Mouse (Mus musculus): ENCODE measurements around the gene Grap2. TPM values are rescaled to one million over a fixed set of nuclear protein-coding genes. Genes with fewer than 3 reads are reported as not detected.

Gene Grap2
- polyA plus RNA-seq, 1 experiment from 2014 or later, result 0.35 TPM

DNA sequence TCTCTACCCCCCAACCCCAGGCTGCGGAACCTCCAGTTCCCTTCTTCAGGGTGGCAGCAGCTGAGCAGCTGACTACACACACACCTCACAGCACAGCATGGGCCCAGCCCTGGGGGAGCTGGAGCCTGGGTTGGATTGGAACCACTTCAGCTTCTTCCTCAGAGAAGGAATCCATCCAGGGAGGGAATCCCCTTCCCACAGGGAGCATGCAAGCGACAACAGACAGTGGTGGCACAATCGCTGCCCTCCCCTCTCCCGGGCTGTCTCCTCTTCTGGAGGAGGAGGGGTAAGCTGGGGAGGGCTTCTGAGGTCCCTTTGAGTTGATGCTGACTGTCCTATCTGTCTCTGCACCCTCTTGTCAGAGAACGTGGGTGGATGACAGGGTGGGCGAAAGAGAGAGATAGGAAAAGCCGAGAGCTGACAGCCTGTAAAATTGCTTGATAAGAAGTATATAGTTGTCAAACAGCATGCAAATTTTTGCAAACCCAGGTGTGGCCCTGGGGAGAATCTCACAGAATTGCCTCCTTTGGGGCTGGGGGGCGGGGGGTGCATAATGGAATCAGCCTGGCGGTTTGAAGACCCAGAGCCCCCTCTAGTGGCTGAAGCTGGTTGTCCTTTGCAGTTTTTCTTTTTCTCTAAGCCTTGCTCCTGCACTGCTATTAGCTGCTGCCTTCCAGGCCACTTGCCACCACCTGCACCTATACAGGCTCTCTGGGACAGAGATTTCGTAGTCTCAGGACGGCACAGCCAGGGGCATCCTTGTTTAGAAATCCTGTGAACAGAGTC is 121.9 kb downstream of the Grap2 start:
- Histone ChIP-seq H3K4me3 (replicated peaks) (no peak overlapping the region), H3K9ac (replicated peaks) (no peak overlapping the region; the same call in 1 of the 2 replicates)

DNA sequence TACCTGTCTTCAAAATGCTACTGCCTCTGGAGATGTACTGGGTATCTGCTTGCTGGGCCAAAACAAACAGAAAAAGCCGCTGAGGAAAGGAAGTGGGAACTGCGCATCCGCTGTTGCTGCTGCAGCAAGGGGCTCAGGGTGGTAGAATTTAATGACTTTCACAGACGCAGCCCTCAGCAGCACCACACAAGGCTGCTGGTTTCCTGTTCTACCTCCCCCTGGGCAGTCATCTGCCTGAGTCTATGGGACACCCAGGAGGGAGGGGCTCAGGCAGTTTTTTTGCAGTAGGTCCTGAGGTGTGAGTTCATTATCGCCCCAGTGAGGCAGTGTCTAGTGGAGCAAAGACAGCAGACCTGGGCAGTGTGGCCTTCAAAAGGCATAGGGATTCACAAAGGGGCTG is 125.2 kb downstream of the Grap2 start:
- H3K9ac ChIP-seq (replicated peaks), result no peak overlapping the region
- H3K4me2 ChIP-seq, result no peak overlapping the region
- H3K4me1 ChIP-seq, result peaks cover 27% of the 10 kb centered on the region
- ATAC-seq (ENCODE audit: low FRiP score), result no peak
- H3K27ac ChIP-seq (replicated peaks), result 0 out of 2 replicates have a peak overlapping the region, but pooled peaks have one; percentile 28
- H3K27me3 ChIP-seq (replicated peaks), result 0 out of 2 replicates have a peak, but pooled peaks cover 2% of the 10 kb centered on the region
- H3K4me3 ChIP-seq (replicated peaks), result no peak overlapping the region
- WGBS, result 52% methylated on average over 5 of the region's 5 CpGs
- H3K9me3 ChIP-seq (replicated peaks), result no peaks in the 10 kb centered on the region
- H3K36me3 ChIP-seq, result no peaks in the 10 kb centered on the region

More for the DNA sequence above, 121.9 kb downstream of the Grap2 start:
- 24% methylated on average over 11 of the region's 11 CpGs for WGBS
- Histone ChIP-seq H3K4me1 (peaks cover 27% of the 10 kb centered on the region), H3K4me2 (peak overlapping the region; percentile 43), H3K27ac (replicated peaks) (no peak overlapping the region), H3K27me3 (replicated peaks) (0 out of 2 replicates have a peak, but pooled peaks cover 3% of the 10 kb centered on the region), H3K36me3 (no peaks in the 10 kb centered on the region), H3K9me3 (replicated peaks) (no peaks in the 10 kb centered on the region)
- peak; percentile 47; the same call in 1 of the 2 replicates for ATAC-seq (ENCODE audit: low FRiP score)

DNA sequence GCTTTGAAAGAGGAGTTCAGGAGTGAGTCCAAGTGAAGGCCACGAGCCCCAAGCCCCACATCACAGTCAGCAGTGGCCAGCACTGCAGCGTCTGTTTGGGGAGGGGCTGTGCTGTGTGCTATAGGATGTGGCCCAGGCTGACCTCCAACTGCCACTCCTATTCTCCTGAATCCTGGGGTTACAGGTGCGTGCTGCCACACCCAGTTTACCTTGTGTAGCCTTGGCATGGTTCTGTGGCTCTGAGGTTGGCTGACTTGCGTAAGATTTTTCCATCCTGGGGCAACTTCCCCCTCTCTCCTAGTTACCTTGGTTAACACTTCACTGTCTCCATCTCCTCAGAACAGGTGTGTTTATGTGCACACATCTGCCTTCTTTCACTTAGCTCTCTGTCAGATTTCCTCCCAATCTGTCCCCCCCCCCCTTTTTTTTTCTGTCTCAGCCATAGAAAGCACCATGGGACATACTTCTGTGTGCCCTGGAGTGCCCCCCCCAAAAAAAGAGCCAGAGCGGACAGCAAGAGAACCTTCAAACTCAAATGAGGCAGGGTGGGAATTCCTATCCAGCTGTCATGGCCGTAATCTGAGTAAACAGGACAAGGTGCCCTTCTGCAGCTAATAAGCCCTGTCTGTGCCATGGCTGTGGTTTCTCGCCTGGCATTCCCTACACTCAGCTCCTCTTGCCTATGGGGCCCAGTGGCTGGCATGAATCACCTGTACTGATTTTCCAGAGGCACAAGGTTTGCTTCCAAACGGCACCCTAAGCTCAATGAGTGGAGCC is 129.3 kb downstream of the Grap2 start:
- Histone ChIP-seq H3K4me3 (replicated peaks) (no peak overlapping the region), H3K9me3 (replicated peaks) (no peaks in the 10 kb centered on the region), H3K9ac (replicated peaks) (no peak overlapping the region), H3K4me2 (no peak overlapping the region), H3K4me1 (peaks cover 18% of the 10 kb centered on the region), H3K27ac (replicated peaks) (no peak overlapping the region), H3K27me3 (replicated peaks) (no peaks in the 10 kb centered on the region), H3K36me3 (no peaks in the 10 kb centered on the region)
- 79% methylated on average over 8 of the region's 8 CpGs for WGBS
- no peak for ATAC-seq (ENCODE audit: low FRiP score)

Small RNA genes within 50 kb of the gene (microRNA-seq; reads per million reads assigned to microRNA genes)
- gene Mir6957, result not detected

Other genes with a start within 250 kb of the Grap2 start
- gene Enthd1, start 7.4 kb upstream of the Grap2 start, polyA plus RNA-seq (2015; fragmentation: Nextera tagmentation; extraction: Ambion mirVana), result 0.08 TPM in 1 of 2 replicates, not detected in the other
- gene Fam83f, start 99.3 kb downstream of the Grap2 start, polyA plus RNA-seq (2015; fragmentation: Nextera tagmentation; extraction: Ambion mirVana), result 0.23 and 2.4 TPM in 2 replicates
- 30.3 and 33.2 TPM in 2 replicates for gene Tnrc6b, start 138.7 kb downstream of the Grap2 start, polyA plus RNA-seq (2015; fragmentation: Nextera tagmentation; extraction: Ambion mirVana)